Mouse (Mus musculus) monocyte, adult 5-6 weeks (primary cell): ENCODE measurements around the gene Xpo6. TPM values are rescaled to one million over a fixed set of nuclear protein-coding genes. Genes with fewer than 3 reads are reported as not detected.

Source experiments
- ATAC-seq: fragments of 153-309, 156-312 bp; replicated peaks from 2 replicates; pipeline ENCODE4 v1.8.0; 2017; ENCODE audit warnings: mild to moderate bottlenecking; ENCODE audit not compliant: low TSS enrichment, insufficient number of reproducible peaks, severe bottlenecking, poor library complexity, low FRiP score
- total RNA-seq: library from RNA; stranded (forward); fragments of 200-1000, 200-491, 200-594 nt; gene quantifications from 3 replicates; pipeline ENCODE4 v1.2.3, GENCODE M21; 2017

Gene Xpo6
- total RNA-seq, 1 experiment from 2014 or later: 73.8 TPM

- no peak for ATAC-seq
Measured at GRCm38 (mm10) chr7:126146156-126146555, 54.1 kb downstream of the Xpo6 start.

- peak; percentile 93 for ATAC-seq
Measured at GRCm38 (mm10) chr7:126144364-126144763, 55.9 kb downstream of the Xpo6 start.

DNA sequence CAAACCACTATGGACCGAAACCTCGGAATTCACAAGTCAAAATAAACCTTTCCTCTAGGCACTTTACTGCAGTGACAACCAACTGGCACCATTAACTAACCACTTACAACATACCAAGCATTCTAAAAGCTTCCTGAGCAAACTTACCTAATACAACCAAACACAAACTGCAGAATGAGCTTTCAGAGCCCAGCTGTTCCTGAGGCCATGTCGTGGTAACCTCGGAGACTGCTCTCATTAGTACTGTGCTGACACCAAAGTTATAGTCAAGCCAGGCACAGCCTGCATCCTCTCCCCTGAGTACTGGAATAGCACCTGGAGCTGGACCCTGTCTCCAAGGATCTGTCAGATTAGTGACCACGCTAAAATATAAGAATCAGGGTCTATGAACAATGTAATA, 62.5 kb downstream of the Xpo6 start:
- ATAC-seq: no peak

DNA sequence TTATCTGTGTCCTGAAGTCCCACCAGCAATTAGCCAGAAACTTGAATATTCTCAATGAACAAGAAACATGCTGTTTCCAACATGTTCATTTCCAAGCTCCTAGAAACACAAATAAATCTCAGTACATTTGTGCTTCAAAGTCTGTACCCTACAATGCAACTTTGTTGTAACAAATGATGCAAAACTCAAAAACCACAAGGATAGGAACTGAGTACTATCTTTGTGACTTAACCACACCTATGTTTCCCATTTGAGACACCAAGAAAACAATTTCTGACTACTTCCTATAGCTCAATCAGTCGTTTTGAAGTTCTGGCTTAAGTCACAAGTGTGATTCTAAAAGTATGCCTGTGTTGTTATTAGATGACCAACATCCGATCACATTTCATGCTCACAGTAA, 64.9 kb downstream of the Xpo6 start:
- ATAC-seq: peak; percentile 57

- peak; percentile 86 for ATAC-seq
Measured at GRCm38 (mm10) chr7:126134634-126135321, 65.5 kb downstream of the Xpo6 start.

GRCm38 (mm10) chr7:126127673-126128072, 72.6 kb downstream of the Xpo6 start:
- no peak for ATAC-seq

DNA sequence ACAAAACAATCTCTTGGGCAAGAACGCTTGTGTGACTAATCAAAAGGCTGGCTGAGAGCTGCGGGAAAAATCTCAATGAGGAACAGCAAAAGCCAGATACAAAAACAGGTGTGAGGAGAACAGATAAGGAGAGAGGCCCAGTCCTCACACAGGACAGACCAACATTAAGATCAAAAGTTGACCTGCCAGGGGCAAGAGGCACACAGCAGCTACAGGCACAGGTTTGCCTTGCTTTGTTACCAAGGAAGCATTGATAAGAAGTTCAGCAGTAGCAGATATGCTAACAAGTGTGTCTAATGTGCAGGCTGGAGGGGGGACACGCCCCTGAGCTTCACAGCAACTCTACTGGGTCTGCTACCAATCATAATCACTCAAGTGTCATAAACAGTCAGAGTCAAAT, 73.8 kb downstream of the Xpo6 start:
- no peak for ATAC-seq

GRCm38 (mm10) chr7:126121533-126121932, 78.8 kb downstream of the Xpo6 start:
- no peak for ATAC-seq

DNA sequence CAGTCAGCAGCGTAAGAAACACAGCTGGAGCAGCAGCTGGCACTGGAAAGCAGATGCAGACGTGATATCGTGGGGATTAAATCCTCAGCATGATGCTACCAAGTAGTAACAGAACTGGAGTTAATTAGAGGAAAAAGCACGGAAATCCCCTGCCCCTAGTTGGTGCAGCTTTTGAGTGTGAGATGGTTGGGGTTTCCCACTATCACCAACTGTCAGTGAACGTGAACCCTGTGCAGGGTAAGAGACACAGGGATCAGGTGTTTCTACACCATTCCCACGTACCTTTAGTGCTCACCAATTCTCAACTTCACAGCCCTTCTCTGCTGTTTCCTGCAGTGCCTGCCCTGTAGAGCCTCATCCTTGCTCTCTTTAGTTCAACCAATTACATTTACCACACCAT, 80.5 kb downstream of the Xpo6 start:
- no peak for ATAC-seq

DNA sequence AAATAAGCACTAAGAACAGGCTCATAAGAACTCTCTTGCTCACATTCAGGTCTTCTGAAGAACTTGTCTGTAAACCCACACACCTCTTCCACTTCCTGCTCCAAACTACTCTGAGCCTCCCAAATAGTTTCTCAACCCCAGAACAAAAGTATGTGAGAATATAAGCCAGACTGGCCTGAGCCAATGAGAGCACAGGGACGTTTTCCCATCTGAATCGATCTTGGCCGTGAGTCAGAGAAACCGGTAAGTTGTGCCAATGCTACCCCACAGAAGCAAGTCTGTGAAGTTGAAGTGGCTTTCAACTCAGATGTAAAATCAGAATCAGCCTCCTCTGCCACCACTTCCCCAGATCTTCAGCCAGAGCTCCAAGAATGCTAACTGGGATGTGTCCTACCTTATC, 87.0 kb downstream of the Xpo6 start:
- ATAC-seq: no peak

- ATAC-seq: no peak
Measured at GRCm38 (mm10) chr7:126111230-126111629, 89.1 kb downstream of the Xpo6 start.

- ATAC-seq: no peak
Measured at GRCm38 (mm10) chr7:126109898-126110297, 90.4 kb downstream of the Xpo6 start.

GRCm38 (mm10) chr7:126100440-126100839, 99.9 kb downstream of the Xpo6 start:
- ATAC-seq: no peak

DNA sequence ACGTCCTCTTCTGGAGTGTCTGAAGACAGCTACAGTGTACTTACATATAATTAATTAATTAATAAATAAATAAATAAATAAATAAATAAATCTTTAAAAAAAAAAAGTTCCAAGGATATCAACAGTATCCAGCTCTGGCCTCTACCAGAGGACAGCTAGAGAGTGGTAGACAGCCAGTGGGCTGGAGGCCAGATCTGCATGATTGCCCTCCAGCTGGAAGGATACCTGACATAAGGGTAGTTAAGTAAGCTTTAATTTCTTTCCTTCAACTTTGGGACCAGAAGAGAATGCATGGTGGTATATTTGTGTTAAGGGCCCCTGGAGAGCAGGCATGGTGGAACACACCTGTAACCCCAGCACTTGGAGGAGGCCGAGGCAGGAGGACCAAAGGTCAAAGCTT, 100.5 kb downstream of the Xpo6 start:
- ATAC-seq: no peak

DNA sequence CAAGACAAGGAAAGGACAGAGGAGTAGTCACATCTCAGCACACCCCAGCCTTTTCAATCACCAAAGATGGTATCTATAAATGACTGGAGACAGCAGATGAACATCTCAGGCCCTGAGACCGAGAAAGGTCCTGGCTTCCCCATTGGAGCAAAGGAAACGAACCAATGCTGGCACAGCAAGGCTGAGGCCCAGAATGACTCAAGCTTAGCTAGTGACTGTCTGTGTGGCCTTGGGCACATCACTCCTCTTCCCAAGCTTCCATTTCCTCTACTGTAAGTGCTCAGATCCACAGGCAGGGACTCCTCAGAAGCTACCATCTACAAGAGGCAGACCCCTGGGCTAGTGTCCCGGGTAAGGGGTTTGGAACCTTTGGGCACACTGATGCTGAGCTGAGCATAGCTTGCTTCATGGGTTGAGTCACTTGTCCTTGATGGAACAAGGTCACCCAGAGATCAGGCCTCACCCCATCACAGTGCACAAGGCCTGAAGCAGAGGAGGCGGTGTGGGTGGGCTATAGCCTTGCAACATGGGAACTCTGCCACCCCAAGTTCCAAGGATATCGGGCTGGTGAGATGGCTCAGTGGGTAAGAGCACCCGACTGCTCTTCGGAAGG, 101.0 kb downstream of the Xpo6 start:
- ATAC-seq: no peak

- no peak for ATAC-seq
Measured at GRCm38 (mm10) chr7:126097219-126097915, 102.9 kb downstream of the Xpo6 start.

DNA sequence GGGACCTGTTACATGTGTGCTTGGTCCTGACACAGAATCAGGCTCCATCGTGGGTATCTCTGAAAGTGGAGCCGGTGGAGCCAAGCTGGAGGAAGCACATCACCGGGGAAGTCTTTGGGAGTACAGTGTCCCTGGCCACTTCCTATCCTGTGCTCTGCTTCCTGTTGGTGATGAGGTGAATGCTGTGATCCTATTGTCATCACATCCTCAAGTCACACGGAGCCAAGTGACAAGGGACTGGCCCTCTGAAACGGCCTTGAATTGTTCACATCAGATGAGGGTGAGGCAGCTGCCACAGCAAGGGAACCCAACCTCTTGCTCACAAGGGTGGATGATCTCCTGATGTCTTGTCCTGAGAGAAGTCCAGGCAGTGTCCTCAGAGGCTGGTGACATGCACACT, 103.7 kb downstream of the Xpo6 start:
- no peak for ATAC-seq

DNA sequence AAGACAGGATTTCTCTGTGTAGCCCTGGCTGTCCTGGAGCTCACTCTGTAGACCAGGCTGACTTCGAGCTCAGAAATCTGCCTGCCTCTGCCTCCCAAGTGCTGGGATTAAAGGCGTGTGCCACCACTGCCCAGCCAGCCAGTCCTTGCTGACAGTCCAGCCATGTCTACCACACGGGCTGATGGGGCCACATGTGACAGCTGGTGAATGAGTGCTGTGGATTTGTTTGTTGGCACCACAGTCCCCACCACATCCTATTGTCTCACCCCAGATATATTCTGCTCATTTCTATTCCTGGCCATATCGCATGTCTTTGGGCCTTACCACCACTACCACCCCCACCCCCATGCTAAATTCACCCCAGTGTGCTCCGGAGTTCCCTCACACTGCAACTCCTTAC, 105.6 kb downstream of the Xpo6 start:
- ATAC-seq: no peak

- no peak for ATAC-seq
Measured at GRCm38 (mm10) chr7:126093162-126093561, 107.1 kb downstream of the Xpo6 start.

DNA sequence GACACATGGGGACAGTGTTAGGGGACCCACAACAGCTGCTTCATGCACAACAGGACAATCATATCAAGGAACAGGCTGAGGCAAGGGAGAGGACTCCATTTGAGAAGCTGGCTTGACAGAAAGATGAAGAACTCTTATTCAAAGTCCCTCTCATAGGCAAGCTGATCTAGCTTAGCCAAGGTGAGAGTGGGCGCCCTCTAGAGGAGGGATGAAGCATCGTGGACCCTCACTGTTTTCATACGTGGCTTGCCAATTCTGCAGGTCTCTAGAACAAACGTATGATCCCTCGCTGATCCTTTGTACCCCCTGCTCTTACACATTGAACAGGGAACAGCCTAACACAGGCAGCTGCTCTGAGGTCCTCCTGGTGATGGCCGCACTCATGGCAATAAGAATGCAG, 110.5 kb downstream of the Xpo6 start:
- 0 out of 2 replicates have a peak, but pooled peaks have one; percentile 44 for ATAC-seq
